Mouse (Mus musculus): ENCODE measurements around the gene March6. TPM values are rescaled to one million over a fixed set of nuclear protein-coding genes. Genes with fewer than 3 reads are reported as not detected.

Gene March6
- polyA plus RNA-seq, 1 experiment from 2014 or later: 22.0 TPM

GRCm38 (mm10) chr15:31419037-31419436 lies 111.8 kb downstream of the March6 start:
- Histone ChIP-seq H3K27me3 (replicated peaks) (no peaks in the 10 kb centered on the region), H3K27ac (no peak overlapping the region), H3K9me3 (replicated peaks) (no peaks in the 10 kb centered on the region), H3K4me2 (peak overlapping the region; percentile 53), H3K9ac (no peak overlapping the region), H3K36me3 (no peaks in the 10 kb centered on the region), H3K4me1 (peaks cover 22% of the 10 kb centered on the region), H3K4me3 (no peak overlapping the region)
- no peak for ATAC-seq
- WGBS (ENCODE audit: insufficient replicate concordance): 21% methylated on average over 9 of the region's 9 CpGs

- WGBS (ENCODE audit: insufficient replicate concordance): 15% methylated on average over 7 of the region's 7 CpGs
- Histone ChIP-seq H3K27me3 (replicated peaks) (no peaks in the 10 kb centered on the region), H3K4me2 (peak overlapping the region; percentile 53), H3K36me3 (no peaks in the 10 kb centered on the region), H3K4me3 (peak overlapping the region; percentile 18), H3K4me1 (peaks cover 22% of the 10 kb centered on the region), H3K9ac (0 out of 2 replicates have a peak overlapping the region, but pooled peaks have one; percentile 0), H3K27ac (no peak overlapping the region), H3K9me3 (replicated peaks) (no peaks in the 10 kb centered on the region)
- no peak for ATAC-seq
Observed at GRCm38 (mm10) chr15:31418686-31419024, 112.2 kb downstream of the March6 start.

DNA sequence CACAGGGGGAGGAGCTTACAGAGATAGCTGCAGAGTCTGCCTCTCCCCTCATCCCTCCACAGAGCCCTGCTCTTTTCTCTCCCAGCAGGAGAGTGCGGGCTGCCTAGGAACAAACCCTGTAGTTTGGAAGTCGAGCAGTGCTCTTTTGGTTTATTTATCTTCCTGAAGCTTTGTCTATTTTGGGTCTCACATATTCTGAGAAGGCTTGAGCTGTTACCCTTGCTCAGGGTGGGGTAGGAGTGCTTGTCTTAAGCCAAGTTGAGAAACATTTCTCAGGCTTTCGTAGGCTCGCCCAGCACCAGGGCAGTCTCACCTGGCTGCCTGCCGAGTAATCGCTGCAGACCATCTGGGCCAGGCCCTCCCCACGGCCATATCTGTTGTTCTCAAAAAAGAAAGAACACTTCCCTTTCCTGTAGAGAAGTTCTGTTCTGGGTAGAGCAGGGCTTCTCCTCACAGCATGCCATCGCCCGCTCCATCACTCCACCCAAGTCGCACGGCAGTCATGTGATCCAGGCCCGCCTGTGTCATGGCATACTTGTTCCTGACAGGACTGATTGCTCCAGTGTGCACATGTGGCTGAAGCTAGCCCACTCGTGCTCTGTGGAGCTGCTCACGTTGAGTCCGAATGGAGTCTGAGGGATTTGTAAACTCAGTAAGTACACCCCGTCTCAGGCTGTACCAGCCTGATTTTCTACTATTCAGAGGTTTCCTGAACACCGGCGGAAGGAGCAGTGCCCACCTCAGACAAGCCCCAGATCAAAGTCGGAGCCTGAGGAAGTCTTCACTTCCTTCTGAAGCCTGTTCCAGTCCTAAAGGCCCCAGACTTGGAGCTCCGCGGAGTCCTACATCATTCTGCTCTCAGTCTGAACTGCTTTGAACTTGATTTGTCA lies 112.8 kb downstream of the March6 start:
- Histone ChIP-seq H3K4me2 (peak overlapping the region; percentile 53), H3K4me1 (peaks cover 23% of the 10 kb centered on the region), H3K36me3 (no peaks in the 10 kb centered on the region), H3K9me3 (replicated peaks) (no peaks in the 10 kb centered on the region), H3K27me3 (replicated peaks) (no peaks in the 10 kb centered on the region), H3K9ac (peak overlapping the region; percentile 0; the same call in 1 of the 2 replicates), H3K27ac (no peak overlapping the region), H3K4me3 (peak overlapping the region; percentile 18)
- peak; percentile 78 for ATAC-seq
- 15% methylated on average over 21 of the region's 21 CpGs for WGBS (ENCODE audit: insufficient replicate concordance)

DNA sequence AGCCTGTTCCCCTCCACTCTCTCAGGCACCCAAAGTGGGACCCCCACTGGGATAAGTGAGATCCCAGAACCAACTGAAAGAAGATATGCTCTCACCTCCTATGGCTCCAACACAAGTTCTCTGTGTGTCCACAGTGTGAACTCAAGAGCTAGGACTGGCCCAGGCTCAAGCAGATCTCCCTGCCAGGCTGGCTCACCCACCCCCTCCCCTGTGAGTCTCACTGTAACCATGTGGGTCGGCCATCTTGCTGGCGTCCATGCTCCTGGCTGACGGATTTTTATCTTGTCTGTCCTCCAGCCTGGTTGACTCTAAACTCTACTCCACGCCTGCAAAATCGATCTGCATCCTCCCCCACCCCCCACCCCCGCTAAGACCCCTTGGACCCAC lies 113.5 kb downstream of the March6 start:
- Histone ChIP-seq H3K9ac (no peak overlapping the region), H3K4me1 (peaks cover 29% of the 10 kb centered on the region), H3K4me3 (no peak overlapping the region), H3K27me3 (replicated peaks) (no peaks in the 10 kb centered on the region), H3K36me3 (no peaks in the 10 kb centered on the region), H3K9me3 (replicated peaks) (no peaks in the 10 kb centered on the region), H3K27ac (no peak overlapping the region), H3K4me2 (peak overlapping the region; percentile 53)
- 0 out of 2 replicates have a peak, but pooled peaks have one; percentile 14 for ATAC-seq
- WGBS (ENCODE audit: insufficient replicate concordance): 33% methylated on average over 6 of the region's 6 CpGs

DNA sequence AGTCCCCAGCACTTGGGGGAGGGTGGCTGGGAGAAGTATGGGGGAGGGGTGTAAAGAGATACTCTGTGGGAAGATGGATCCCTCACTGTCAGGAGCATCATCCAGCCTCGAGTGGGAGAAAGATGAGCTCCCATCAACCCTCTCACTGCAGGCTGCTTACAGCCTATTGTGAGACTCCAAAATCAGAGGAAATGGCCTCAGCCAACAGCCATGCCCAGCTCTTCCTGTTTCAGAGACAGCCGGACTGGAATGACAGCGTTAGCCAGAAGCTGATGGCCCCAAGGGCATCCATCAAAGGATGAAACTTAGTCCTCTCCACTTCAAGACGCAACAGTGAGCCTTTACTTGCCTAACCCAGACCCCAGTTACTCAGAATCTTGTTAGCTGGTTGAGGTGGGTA lies 115.7 kb downstream of the March6 start:
- Histone ChIP-seq H3K36me3 (no peaks in the 10 kb centered on the region), H3K4me2 (no peak overlapping the region), H3K4me3 (no peak overlapping the region), H3K9me3 (replicated peaks) (no peaks in the 10 kb centered on the region), H3K4me1 (peaks cover 29% of the 10 kb centered on the region), H3K27ac (no peak overlapping the region), H3K27me3 (replicated peaks) (no peaks in the 10 kb centered on the region), H3K9ac (no peak overlapping the region)
- 28% methylated on average over 4 of the region's 4 CpGs for WGBS (ENCODE audit: insufficient replicate concordance)
- ATAC-seq: no peak

DNA sequence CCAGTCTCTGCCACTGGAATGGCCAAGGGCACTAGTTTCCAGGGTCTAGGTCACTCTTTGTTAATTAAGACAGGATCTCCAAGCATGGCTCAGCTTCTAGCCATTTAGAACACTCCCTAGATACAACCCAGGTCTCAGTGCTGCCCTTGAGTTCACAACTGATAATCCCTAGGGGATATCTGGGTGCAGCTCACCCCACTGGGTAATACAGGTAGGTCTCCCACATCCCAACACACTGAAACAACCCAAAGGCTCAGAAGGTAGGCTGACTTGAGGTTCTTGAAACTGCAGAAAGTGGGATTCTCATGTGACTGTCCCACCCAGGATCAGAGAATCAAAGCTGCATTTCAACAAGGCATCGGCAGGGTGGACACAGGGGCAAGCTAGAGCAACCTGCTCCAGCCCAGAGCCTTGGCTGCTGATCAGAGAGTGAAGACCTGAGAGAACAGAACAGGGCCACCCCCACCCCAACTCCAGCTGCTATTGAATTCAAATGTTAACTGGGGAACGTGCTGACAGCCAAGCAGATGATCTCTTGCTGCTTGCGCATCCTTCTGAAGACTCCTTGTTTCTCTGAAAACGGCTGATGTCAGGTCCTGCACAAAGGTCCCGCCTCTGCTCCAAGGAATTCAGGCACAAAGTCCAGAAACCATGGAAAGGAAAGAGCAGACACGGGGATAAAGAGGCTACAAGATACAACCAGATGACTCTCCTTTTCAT lies 116.5 kb downstream of the March6 start:
- no peak overlapping the region for H3K27ac ChIP-seq
- peaks cover 29% of the 10 kb centered on the region for H3K4me1 ChIP-seq
- no peaks in the 10 kb centered on the region for H3K36me3 ChIP-seq
- no peak overlapping the region for H3K4me3 ChIP-seq
- WGBS (ENCODE audit: insufficient replicate concordance): 56% methylated on average over 6 of the region's 6 CpGs
- no peak for ATAC-seq
- no peak overlapping the region for H3K9ac ChIP-seq
- H3K4me2 ChIP-seq: no peak overlapping the region
- H3K27me3 ChIP-seq (replicated peaks): no peaks in the 10 kb centered on the region
- no peaks in the 10 kb centered on the region for H3K9me3 ChIP-seq (replicated peaks)

DNA sequence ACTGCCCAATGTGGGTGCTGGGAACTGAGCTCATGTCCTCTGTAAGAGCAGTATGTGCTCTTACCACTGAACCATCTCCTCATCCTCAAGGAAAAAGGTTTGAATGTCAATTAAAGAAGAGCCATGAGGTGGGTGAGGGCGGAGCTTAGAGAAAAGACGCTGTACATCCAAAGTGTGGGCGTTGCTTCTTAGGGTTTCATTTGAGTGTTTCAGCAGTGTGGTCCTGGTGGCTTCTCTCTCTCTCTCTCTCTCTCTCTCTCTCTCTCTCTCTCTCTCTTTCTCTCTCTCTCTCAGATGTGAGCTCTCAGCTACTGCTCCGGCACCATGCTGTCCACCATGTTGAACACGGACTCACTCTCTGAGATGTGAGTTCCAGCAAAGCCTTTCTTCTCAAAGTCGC lies 117.2 kb downstream of the March6 start:
- Histone ChIP-seq H3K9me3 (replicated peaks) (no peaks in the 10 kb centered on the region), H3K9ac (no peak overlapping the region), H3K27me3 (replicated peaks) (no peaks in the 10 kb centered on the region), H3K4me2 (no peak overlapping the region), H3K36me3 (no peaks in the 10 kb centered on the region), H3K4me1 (peaks cover 27% of the 10 kb centered on the region), H3K4me3 (no peak overlapping the region), H3K27ac (no peak overlapping the region)
- no peak for ATAC-seq
- WGBS (ENCODE audit: insufficient replicate concordance): 70% methylated on average over 6 of the region's 6 CpGs

- Histone ChIP-seq H3K4me2 (no peak overlapping the region), H3K4me3 (no peak overlapping the region), H3K27ac (no peak overlapping the region), H3K36me3 (no peaks in the 10 kb centered on the region), H3K9me3 (replicated peaks) (no peaks in the 10 kb centered on the region), H3K9ac (no peak overlapping the region), H3K4me1 (peaks cover 19% of the 10 kb centered on the region), H3K27me3 (replicated peaks) (no peaks in the 10 kb centered on the region)
- no peak for ATAC-seq
- 8% methylated on average over 3 of the region's 3 CpGs for WGBS (ENCODE audit: insufficient replicate concordance)
Observed at GRCm38 (mm10) chr15:31412933-31413332, 117.9 kb downstream of the March6 start.

GRCm38 (mm10) chr15:31412436-31412835 lies 118.4 kb downstream of the March6 start:
- H3K9ac ChIP-seq: no peak overlapping the region
- H3K9me3 ChIP-seq (replicated peaks): no peaks in the 10 kb centered on the region
- H3K27ac ChIP-seq: no peak overlapping the region
- no peaks in the 10 kb centered on the region for H3K36me3 ChIP-seq
- no peaks in the 10 kb centered on the region for H3K27me3 ChIP-seq (replicated peaks)
- 49% methylated on average over 6 of the region's 6 CpGs for WGBS (ENCODE audit: insufficient replicate concordance)
- H3K4me1 ChIP-seq: peaks cover 14% of the 10 kb centered on the region
- ATAC-seq: no peak
- no peak overlapping the region for H3K4me2 ChIP-seq
- H3K4me3 ChIP-seq: no peak overlapping the region

DNA sequence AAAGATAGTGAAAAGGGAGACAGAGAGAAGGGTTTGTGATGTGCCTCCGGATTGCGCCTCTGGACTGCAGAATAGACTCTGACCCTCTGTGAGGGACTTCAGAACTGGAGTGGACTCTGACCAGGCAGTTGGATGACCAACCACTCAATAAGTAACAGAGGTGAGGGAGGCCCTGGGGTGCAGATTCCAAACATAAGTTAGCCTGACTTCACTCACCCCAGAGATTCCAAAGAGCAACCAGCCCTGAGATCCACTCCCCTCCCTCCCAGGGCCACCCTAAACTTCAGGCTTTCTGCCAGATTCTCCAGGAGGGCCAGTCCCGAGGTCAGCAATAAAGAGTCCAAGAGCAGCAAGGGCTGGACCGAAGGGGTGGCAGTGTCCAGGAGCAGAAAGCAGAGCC lies 123.4 kb downstream of the March6 start:
- ATAC-seq: peak; percentile 68; the same call in 1 of the 2 replicates
- Histone ChIP-seq H3K9ac (no peak overlapping the region), H3K27me3 (replicated peaks) (no peaks in the 10 kb centered on the region), H3K36me3 (no peaks in the 10 kb centered on the region), H3K9me3 (replicated peaks) (no peaks in the 10 kb centered on the region), H3K4me2 (no peak overlapping the region), H3K4me3 (no peak overlapping the region), H3K27ac (0 out of 2 replicates have a peak overlapping the region, but pooled peaks have one; percentile 50), H3K4me1 (0 out of 2 replicates have a peak, but pooled peaks cover under 1% of the 10 kb centered on the region)
- WGBS (ENCODE audit: insufficient replicate concordance): 71% methylated on average over 4 of the region's 4 CpGs

GRCm38 (mm10) chr15:31406881-31407280 lies 124.0 kb downstream of the March6 start:
- Histone ChIP-seq H3K27me3 (replicated peaks) (no peaks in the 10 kb centered on the region), H3K9me3 (replicated peaks) (no peaks in the 10 kb centered on the region), H3K4me1 (no peaks in the 10 kb centered on the region), H3K4me3 (no peak overlapping the region), H3K4me2 (no peak overlapping the region), H3K36me3 (no peaks in the 10 kb centered on the region), H3K27ac (no peak overlapping the region), H3K9ac (no peak overlapping the region)
- ATAC-seq: no peak
- 72% methylated on average over 5 of the region's 5 CpGs for WGBS (ENCODE audit: insufficient replicate concordance)
